Comparison of ENCODE assay signal across 26 mouse cellular contexts in the genomic region with DNA sequence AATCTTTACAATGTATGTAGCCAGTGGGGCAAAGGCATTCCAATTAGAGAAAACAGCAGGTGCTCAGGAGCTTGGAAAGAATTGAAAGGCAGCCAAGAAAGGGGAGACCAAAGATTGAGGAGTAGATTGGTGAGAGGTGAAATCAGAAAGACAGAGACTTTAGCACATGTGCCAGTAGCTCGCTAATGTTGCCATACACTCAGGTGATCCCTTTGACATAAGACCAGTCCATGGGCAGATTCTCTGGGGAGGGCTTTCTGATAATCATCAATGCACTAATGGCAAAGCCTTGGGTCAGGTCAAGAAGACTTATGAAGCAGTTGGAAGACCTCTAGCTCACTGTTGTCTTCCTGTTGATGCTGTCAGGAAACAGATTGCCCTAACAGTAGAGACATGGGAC. TPM values are rescaled to one million over a fixed set of nuclear protein-coding genes. Genes with fewer than 3 reads are reported as not detected.
A peak's percentile ranks its signal among the peaks of the same experiment; 100 is the strongest.
DNase-seq lines count a peak whose midpoint lies in the region; ATAC-seq and TF ChIP-seq lines count a peak whose summit lies in the region.
"Had no signal": no experiment of that assay in that cellular context is flagged by ENCODE, and none has a peak within 500 bp of the region (broad histone marks: within the 10 kb centered on the region; RNA-seq: fewer than 3 reads in every experiment).

No protein-coding gene starts in this region.

- no peak overlapping the region for H3K4me3 ChIP-seq in hindbrain, postnatal 0 days (ENCODE audit: low read length)
- no peak overlapping the region for H3K4me3 ChIP-seq in hindbrain, embryonic 13.5 days
- no peak overlapping the region for H3K4me3 ChIP-seq in embryonic facial prominence, embryonic 10.5 days
- H3K4me3 ChIP-seq: embryonic facial prominence, embryonic 15.5 days; erythroblast, embryonic 14.5 days; forebrain, embryonic 10.5 days; heart, adult 2 months; heart, embryonic 15.5 days; hindbrain, embryonic 10.5 days; hindbrain, embryonic 15.5 days had no signal

- H3K27ac ChIP-seq in hindbrain, postnatal 0 days = no peak overlapping the region
- no peak overlapping the region for H3K27ac ChIP-seq in hindbrain, embryonic 13.5 days
- H3K27ac ChIP-seq in embryonic facial prominence, embryonic 10.5 days (replicated peaks) = no peak overlapping the region
- H3K27ac ChIP-seq: embryonic facial prominence, embryonic 15.5 days; forebrain, embryonic 10.5 days; heart, adult 2 months; heart, embryonic 15.5 days; hindbrain, embryonic 10.5 days; hindbrain, embryonic 15.5 days had no signal

- ATAC-seq in hindbrain, postnatal 0 days = no peak
- ATAC-seq in hindbrain, embryonic 13.5 days (ENCODE audit: low FRiP score) = no peak
- peak; percentile 8; the same call in 1 of the 2 replicates for ATAC-seq in megakaryocyte progenitor cell, adult 5-6 weeks (replicated peaks; ENCODE audit: poor library complexity)
- ATAC-seq: CD4-positive, CD25-positive, alpha-beta regulatory T cell, adult 4 months; forebrain, embryonic 14.5 days; inflammation-experienced regulatory T-cells, adult 6 months; intestine, postnatal 0 days had no signal

- H3K9ac ChIP-seq in hindbrain, postnatal 0 days (replicated peaks; ENCODE audit: low read length) = no peak overlapping the region
- H3K9ac ChIP-seq in hindbrain, embryonic 13.5 days = no peak overlapping the region
- H3K9ac ChIP-seq: embryonic facial prominence, embryonic 15.5 days; heart, embryonic 15.5 days; hindbrain, embryonic 15.5 days had no signal

- no peaks in the 10 kb centered on the region for H3K27me3 ChIP-seq in hindbrain, postnatal 0 days (ENCODE audit: insufficient read depth, low read length)
- H3K27me3 ChIP-seq in hindbrain, embryonic 13.5 days = no peaks in the 10 kb centered on the region
- no peaks in the 10 kb centered on the region for H3K27me3 ChIP-seq in embryonic facial prominence, embryonic 10.5 days (replicated peaks; ENCODE audit: low read depth, poor library complexity, severe bottlenecking)
- H3K27me3 ChIP-seq: embryonic facial prominence, embryonic 15.5 days; heart, embryonic 15.5 days; hindbrain, embryonic 15.5 days had no signal

- no peak overlapping the region for H3K4me2 ChIP-seq in hindbrain, postnatal 0 days (ENCODE audit: low read depth, low read length)
- no peak overlapping the region for H3K4me2 ChIP-seq in hindbrain, embryonic 13.5 days
- H3K4me2 ChIP-seq: embryonic facial prominence, embryonic 15.5 days; heart, embryonic 11.5 days; heart, embryonic 15.5 days; hindbrain, embryonic 15.5 days had no signal

- no peaks in the 10 kb centered on the region for H3K4me1 ChIP-seq in hindbrain, postnatal 0 days (ENCODE audit: insufficient read depth, low read length)
- no peaks in the 10 kb centered on the region for H3K4me1 ChIP-seq in hindbrain, embryonic 13.5 days (replicated peaks)
- no peaks in the 10 kb centered on the region for H3K4me1 ChIP-seq in embryonic facial prominence, embryonic 10.5 days
- H3K4me1 ChIP-seq: embryonic facial prominence, embryonic 15.5 days; forebrain, embryonic 10.5 days; heart, embryonic 15.5 days; hindbrain, embryonic 10.5 days; hindbrain, embryonic 15.5 days had no signal

- DNase-seq in cerebellum, adult 11-12 months = peak; percentile 49
- no peak for DNase-seq in cerebellum, adult 11 months
- DNase-seq in hindbrain, postnatal 0 days (ENCODE audit: low spot score) = peak; percentile 23
- peak; percentile 69 for DNase-seq in cerebellum, adult 9-10 months
- DNase-seq in embryonic facial prominence, embryonic 10.5 days (ENCODE audit: low spot score) = no peak
- DNase-seq: adrenal gland, postnatal 10 days; B cell, adult 2 months; gastrocnemius, postnatal 14 days; heart, adult 2 months had no signal

- no peak for TF ChIP-seq CTCF in hindbrain, postnatal 0 days (IDR thresholded peaks at IDR 0.05; ENCODE audit: low read depth)

- 64% methylated on average over 1 of the region's 1 CpGs for WGBS in hindbrain, postnatal 0 days
- 86% methylated on average over 1 of the region's 1 CpGs for WGBS in hindbrain, embryonic 13.5 days
- WGBS in embryonic facial prominence, embryonic 10.5 days = 74% methylated on average over 1 of the region's 1 CpGs

- no peaks in the 10 kb centered on the region for H3K36me3 ChIP-seq in hindbrain, postnatal 0 days (ENCODE audit: insufficient read depth, low read length)
- no peaks in the 10 kb centered on the region for H3K36me3 ChIP-seq in hindbrain, embryonic 13.5 days
- no peaks in the 10 kb centered on the region for H3K36me3 ChIP-seq in embryonic facial prominence, embryonic 10.5 days (replicated peaks)
- H3K36me3 ChIP-seq: embryonic facial prominence, embryonic 15.5 days; forebrain, embryonic 10.5 days; G1E; heart, embryonic 15.5 days; hindbrain, embryonic 10.5 days; hindbrain, embryonic 15.5 days had no signal

- no peaks in the 10 kb centered on the region for H3K9me3 ChIP-seq in hindbrain, postnatal 0 days (ENCODE audit: low read length)
- H3K9me3 ChIP-seq in hindbrain, embryonic 13.5 days = no peaks in the 10 kb centered on the region
- no peaks in the 10 kb centered on the region for H3K9me3 ChIP-seq in embryonic facial prominence, embryonic 10.5 days
- H3K9me3 ChIP-seq: embryonic facial prominence, embryonic 15.5 days; forebrain, embryonic 10.5 days; G1E; heart, embryonic 15.5 days; hindbrain, embryonic 10.5 days; hindbrain, embryonic 15.5 days had no signal

RNA-seq across cellular contexts. Expression of a gene that starts 0.7 kb away (rescaled TPM):
- total RNA-seq in hindbrain, postnatal 0 days (2014; rRNA removed) = not detected in 2 replicates
- polyA plus RNA-seq in hindbrain, postnatal 0 days (2015; fragmentation: Nextera tagmentation; extraction: Ambion mirVana) = 1.2 and 1.3 TPM in 2 replicates
- 0.58 and 3.1 TPM in 2 replicates for polyA plus RNA-seq in hindbrain, embryonic 13.5 days (2015; fragmentation: Nextera tagmentation; extraction: Ambion mirVana)
- not detected in 2 replicates for total RNA-seq in megakaryocyte progenitor cell, adult 5-6 weeks (2015)
- total RNA-seq in megakaryocyte progenitor cell, adult 5-6 weeks (2017) = not detected in 2 replicates
- not detected in 2 replicates for polyA plus RNA-seq in embryonic facial prominence, embryonic 10.5 days (2016; fragmentation: Nextera tagmentation; extraction: Ambion mirVana)
- total RNA-seq: adrenal gland, postnatal 10 days; adrenal gland, postnatal 4 days; heart, adult 2 months; heart, postnatal 25 days had no signal
- polyA plus RNA-seq: CD4-positive, CD25-positive, alpha-beta regulatory T cell, adult 4 months; embryonic facial prominence, embryonic 11.5 days; erythroblast, embryonic 14.5 days; forebrain, embryonic 10.5 days; G1E; heart, embryonic 11.5 days; heart, embryonic 15.5 days; inflammation-experienced regulatory T-cells, adult 6 months; intestine, postnatal 0 days had no signal

Comparison
In these comparisons a context has a peak if more than half of its experiments do, and no peak if none do; other contexts are left out.
1. DNase-seq: peak in cerebellum, adult 11-12 months (single experiment), hindbrain, postnatal 0 days (single experiment) and cerebellum, adult 9-10 months (single experiment); none in cerebellum, adult 11 months (single experiment) and embryonic facial prominence, embryonic 10.5 days (single experiment).